Mouse (Mus musculus) skeletal muscle tissue, adult 2 months (tissue): ENCODE data around the gene Olfr524.

Experiments used
- DNase-seq: peaks from one replicate; pipeline ENCODE4 v3.0.0-alpha.2; 2012; ENCODE audit warnings: low read depth, low spot score

Olfr524 gene

DNA sequence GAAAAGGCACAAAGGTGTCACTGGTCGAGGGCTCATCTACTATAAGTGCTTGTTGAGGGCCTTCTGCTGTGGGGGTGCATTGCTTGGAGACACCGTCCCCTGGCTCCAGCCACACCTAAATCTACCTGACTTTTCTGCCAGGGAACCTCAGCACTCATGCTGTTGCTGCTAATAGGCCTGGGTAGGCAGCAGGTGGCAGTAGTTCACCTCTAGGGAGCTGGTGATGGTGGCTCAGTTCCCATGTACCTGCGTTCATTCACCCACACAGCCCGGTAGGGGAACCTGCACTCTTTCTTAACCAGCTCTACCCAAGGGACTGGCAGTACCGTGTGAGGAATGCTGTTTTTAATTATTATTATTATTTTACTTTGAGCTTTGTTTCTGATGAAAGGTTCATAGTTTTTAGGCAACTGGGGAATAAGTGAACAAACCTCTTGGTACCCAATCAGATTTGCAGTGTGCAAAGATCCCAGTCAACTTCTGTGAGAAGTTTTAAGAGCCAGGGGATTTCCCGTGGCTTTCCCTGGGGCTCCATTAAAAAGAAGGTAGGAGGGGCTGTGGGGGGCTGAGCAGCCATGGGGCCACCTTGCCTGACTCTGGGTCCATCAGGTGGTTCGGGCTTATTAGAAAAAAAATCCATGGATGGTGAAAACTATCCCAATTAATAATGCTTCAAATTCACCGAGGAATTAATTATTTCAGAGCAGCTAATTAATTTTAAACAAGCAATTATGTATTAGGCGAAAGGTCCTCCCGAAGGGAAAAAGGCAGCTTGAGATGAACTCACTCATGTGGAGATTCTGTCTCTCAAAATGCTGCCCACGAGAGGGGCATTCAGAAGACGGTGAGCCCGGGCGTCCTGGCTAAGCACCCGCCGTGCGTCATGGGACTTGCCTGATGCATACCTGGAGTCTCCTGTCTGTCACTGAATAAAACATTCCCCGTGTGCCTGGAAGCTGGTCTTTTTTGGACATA, 18.8 kb downstream of the Olfr524 start:
- DNase-seq, result no peak

DNA sequence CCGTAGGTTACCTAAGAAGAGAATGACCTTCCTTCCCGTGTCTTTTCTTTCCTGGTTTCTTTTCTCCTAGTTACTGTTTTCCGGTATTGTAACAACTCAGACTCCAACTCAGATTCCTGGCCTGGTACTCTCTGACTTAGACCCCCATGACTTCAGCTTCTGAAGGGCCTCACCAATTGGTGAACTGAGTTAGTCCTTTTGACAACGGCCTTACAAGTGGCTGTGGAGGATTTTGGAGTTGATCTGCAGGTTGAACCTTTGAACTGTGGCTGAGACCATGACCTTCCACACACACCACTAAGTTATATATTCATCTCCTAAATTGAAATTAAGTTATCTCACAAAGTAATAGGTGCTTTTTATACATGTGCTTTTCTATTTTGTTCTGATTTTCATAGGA, 21.6 kb downstream of the Olfr524 start:
- DNase-seq, result no peak

DNA sequence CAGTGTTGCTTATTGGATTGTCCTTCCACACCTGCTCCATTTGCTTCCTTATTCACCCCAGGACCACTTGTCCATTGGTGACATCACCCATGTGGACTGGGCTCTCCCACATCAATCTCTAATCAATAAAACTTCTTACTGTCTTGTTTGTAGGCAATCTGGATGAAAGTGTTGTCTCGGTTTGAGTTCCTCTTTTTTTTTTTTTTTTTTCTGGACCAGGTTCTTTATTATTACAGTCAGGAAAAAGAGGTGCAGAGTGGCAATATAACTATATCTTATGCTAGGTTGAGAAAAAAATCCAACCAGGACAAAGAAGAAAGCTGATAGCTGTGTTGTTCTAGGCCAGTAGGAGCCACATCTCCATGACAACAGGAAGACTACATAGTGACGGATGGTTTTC, 25.1 kb downstream of the Olfr524 start:
- DNase-seq, result no peak

DNA sequence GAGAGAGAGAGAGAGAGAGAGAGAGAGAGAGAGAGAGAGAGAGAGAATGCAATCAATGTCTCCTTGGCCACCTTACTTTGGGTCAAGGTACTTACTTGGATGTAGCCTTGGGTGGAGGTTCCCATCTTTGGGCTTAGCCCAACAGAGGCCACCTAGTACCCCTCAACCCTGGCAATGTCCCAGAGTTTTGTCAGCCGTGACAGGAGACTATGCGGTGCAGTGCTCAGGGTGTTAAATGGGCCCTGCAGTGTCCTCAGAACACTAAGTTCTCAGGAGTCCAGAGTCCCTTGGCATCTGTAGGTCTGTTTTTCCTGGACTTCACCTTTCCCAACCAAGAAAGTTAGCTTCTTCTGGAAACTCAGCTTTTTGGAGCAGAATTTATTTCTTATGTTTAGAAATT, 26.6 kb downstream of the Olfr524 start:
- DNase-seq, result no peak

DNA sequence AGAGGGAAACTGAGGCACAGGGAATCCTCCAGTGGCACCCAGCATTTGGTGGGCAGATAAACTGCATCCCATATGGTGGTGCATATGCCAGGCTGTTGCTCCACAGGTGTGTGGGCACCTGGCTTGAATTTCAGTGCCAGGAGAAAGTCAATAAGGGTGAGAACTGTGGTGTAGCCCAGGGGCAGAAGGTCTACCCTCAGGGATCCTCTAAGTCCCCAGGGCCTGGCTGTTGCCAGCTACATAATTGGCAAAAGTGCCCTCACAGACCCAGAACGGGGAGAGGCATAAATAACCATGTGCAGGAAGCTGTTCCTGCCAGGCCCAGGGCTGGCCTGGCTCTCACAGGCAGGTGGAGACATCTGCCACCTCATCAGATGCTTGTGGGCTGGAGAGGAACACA, 32.8 kb downstream of the Olfr524 start, which contains the start of gene Olfr523:
Gene Olfr523 (plus strand): TSS at position 282 of the 400 bp plus-strand sequence.
- DNase-seq, result no peak

DNA sequence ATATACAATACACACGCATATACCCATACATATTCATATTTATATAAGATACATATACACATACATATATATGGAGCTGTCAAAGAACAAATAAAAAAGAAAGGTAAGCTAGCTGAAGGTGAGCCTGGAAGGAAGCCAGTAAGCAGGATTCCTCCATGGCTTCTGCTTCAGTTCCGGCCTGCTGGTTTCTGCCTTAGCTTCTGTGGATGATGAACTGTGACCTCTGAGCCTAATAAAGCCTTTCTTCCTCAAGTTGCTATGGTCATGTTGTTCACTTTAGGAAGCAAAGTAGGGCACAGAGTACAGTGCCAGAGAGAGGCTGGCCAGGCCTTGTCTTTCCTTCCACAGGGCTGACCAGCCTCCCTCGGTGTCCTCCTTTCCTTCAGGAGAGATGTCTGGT, 34.9 kb downstream of the Olfr524 start:
- no peak for DNase-seq

DNA sequence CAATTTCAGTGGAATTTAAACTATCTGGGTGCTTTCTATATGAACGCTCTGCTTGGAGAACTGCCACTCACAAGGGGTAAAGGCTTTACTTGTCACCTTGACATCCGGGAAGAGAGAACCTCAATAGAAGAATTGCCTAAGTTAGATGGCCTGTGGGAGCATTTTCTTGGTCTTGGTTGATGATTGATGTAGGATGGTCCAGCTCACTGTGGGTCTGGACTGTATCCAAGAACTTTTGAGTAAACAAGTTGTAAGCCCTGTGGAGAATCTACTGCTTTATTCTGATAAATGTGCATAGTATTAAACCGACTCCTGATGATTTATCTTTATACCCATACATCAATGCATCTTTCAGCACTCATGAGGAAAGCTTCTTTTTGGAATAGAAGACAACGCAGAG, 36.4 kb downstream of the Olfr524 start:
- no peak for DNase-seq

DNA sequence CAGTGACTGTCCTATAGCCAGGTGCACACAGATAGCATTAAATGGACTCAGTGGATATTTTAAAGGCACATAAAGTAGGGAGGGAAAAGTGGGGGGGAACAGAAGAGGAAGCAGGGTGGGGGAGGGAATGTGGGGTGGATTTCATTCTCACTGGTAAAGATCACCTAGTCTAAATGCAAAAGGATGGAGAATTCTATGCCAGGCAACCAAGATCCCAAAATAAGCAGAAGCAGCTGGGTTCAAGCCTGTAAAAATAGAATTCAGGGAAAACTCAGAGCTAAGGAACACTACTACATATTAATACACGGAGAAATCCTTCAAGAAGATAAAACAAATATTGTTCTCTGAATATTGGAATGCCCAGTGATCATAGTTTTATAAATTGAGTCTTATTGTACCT, 37.8 kb downstream of the Olfr524 start:
- DNase-seq, result no peak

DNA sequence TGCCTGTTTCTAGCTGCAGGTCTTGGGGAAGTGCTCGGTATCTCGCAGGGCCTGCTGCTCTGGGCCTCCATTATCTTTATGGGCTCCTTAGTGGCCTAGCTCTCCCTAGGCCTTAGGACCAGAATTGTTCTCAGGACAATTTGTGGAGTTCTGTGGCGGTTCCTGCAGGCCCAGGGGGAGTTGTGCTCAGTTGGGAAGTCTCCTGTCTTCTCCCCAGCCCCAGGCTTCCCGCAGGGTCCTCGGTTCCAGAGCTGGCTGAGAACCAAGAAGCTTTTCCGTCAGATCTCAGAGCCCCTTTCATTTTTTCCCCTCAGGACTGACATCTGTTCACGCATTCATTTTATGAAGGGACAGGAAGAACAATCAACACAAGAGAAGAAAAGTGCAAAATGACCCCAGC, 41.1 kb downstream of the Olfr524 start, which contains the start of gene Olfr522:
Gene Olfr522 (minus strand): TSS at position 101 of the 400 bp plus-strand sequence.
- no peak for DNase-seq

DNA sequence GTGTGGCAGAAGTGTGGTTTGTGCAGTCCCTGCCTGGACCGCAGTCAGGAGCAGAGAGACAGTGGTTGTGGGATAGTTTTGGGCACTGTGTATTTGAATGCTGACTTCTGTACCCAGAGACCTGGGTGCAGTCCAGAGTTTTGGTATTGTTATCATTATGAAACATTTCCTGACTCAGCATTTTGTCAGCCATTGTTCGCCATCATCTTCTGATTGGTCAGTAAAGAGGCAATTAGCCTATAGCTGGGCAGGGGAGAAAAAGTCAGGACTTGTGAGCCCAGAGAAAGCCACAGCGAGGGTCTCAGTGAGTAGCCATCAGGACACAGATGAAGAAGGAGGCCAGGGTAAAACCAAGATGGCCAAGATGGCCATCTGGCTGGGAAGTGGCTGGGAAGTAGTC, 45.4 kb downstream of the Olfr524 start:
- no peak for DNase-seq

DNA sequence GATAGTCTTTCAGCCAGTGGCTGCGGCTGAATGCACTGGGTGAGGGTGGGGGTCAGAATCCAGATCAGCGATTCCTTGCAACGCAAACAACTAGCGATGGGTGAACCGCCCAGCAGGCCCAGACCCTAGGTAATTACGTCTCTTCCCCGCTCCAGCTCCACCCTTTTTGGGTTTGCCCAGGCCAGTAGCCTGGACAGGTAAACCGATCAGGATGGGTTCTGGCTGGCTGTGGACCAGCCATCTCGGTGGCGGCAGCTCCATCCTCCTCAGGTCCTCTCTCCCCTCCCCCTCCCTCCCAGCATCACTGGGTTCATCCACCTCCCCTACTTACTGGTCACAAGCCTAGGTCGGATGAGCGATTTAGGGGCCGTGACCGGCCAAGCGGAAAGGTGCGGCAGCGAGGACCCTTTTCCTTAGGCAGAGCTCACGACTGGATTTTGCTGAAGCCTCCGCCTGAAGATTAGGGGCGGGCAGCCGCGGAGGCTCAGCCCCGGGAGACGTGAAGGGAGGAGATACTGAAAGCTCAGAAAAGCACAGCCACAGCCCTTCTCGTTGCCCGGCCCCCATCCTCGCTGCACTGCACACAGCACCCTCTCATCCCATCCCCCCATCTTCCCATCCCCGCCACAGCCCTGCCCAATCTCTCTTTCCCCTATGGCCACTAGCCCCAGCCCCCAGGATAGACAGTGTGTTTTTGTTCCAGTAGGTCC, 51.4 kb downstream of the Olfr524 start, which contains the start of gene Sprn:
Gene Sprn (minus strand): TSS at position 660 of the 710 bp plus-strand sequence.
- DNase-seq, result no peak

DNA sequence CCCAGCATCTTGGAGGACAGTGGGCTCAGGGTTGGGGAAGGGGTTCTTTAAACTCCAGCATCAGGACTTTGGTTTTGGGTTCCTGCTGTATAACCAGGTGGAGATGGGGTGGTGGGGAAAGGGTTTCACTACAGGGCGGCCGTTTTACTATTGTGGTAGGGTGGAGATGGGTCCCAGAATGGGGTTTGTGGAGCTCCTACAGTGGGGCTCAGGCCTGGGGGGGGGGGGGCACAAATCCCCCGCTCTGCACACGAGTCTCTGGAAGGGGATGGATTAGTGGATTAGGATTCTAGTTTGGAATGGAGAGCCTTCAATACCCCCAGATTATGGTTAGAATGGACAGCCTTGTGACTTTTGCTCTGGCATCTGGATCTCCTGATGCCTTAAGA, 51.9 kb downstream of the Olfr524 start:
- DNase-seq, result no peak

DNA sequence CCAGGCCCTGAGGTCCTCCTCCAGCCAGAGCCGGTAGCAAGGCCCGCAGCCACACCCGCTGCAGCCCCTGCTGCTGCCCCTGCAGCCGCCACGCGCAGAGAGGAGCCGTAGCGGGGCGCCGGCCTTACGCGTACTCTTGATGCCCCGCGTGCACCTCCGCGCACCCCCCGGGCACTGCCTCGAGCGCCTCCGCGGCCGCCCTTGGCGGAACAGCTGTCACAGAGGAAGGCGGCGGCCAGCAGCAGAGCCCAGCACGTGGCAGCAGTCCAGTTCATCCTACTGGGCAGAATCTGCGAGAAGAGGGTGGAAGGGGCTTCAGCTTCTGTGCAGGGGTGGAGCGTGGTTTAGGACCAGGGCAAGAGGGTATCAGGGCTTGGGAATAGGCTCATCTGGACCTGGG, 52.4 kb downstream of the Olfr524 start:
- DNase-seq, result no peak
